Mouse (Mus musculus): Measurements from ENCODE around the gene Nhsl2.

DNA sequence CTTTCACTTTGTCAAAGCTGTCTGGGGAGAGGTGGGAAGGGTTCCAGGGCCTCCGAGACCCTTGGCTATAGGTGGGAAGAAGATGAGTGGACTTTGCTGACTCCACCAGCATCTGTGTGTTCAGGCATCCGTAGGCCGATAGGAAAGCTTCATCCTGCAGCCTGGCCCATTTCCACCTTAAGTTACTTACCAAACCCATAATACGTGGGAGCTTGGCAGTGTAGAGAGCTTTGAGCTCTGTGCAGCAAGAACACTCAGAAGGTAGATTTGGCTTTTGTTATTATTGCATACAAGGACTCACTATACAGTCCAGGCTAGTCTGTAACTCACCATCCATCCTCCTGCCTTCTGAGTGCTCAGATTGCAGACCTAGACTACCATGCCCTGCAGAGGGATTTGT, 112.7 kb downstream of the Nhsl2 start:
- TF ChIP-seq CTCF (conservative IDR thresholded peaks at IDR 0.05; ENCODE audit: low read length), result no peak
- TF ChIP-seq POU5F1 (IDR thresholded peaks at IDR 0.05; ENCODE audit: borderline replicate concordance, low read length), result no peak
- no peak for TF ChIP-seq NANOG (IDR thresholded peaks at IDR 0.05; ENCODE audit: borderline replicate concordance, low read length)
